Mouse (Mus musculus): ENCODE results near the gene Slc7a15. TPM values are rescaled to one million over a fixed set of nuclear protein-coding genes. Genes with fewer than 3 reads are reported as not detected.
"Not testable (repeated sequence)": the region's sequence is repeated elsewhere in the genome, so short reads cannot be mapped to it uniquely, and the experiment has no call there.

Slc7a15 gene
- polyA plus RNA-seq, 1 experiment, result not detected

- Histone ChIP-seq H3K4me3 (ENCODE audit: extremely low read depth, insufficient read depth, insufficient read length) (no peak overlapping the region), H3K27ac (ENCODE audit: insufficient read depth, low read length) (no peak overlapping the region), H3K27me3 (ENCODE audit: control insufficient read depth, insufficient read depth, low read length) (no peaks in the 10 kb centered on the region), H3K36me3 (ENCODE audit: control insufficient read depth, insufficient read depth, low read length) (no peaks in the 10 kb centered on the region), H3K4me1 (ENCODE audit: control insufficient read depth, insufficient read depth, insufficient read length) (no peaks in the 10 kb centered on the region)
- DNase-seq (ENCODE audit: low read depth in 1 of 2, low spot score in 2 of 2), result no peak
- WGBS, result 94% methylated on average over 3 of the region's 3 CpGs
- TF ChIP-seq POLR2A (IDR thresholded peaks at IDR 0.05; ENCODE audit: low read depth, low read length) (no peak), CTCF (IDR thresholded peaks at IDR 0.05; ENCODE audit: extremely low read depth, insufficient read depth, insufficient read length, insufficient replicate concordance) (no peak)
Measured at GRCm38 (mm10) chr12:8618271-8618670, 19.4 kb upstream of the Slc7a15 start.

DNA sequence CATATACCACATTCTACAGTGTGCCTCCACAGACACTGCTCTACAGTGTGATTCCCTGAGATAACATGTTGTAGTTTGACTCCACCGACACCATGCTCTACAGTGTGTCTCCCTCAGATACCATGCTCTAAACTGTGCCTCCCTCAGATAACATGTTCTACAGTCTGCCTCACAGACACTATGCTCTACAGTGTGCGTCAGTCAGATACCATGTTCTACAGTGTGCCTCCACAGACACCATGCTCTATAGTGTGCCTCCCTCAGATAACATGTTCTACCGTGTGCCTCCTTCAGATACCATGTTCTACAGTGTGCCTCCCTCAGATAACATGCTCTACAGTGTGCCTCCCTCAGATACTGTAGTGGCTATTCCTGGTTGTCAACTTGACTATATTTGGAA, 10.2 kb upstream of the Slc7a15 start:
- Histone ChIP-seq H3K27me3 (ENCODE audit: control insufficient read depth, insufficient read depth, low read length) (no peaks in the 10 kb centered on the region), H3K4me3 (ENCODE audit: extremely low read depth, insufficient read depth, insufficient read length) (no peak overlapping the region), H3K4me1 (ENCODE audit: control insufficient read depth, insufficient read depth, insufficient read length) (no peaks in the 10 kb centered on the region), H3K27ac (ENCODE audit: insufficient read depth, low read length) (no peak overlapping the region), H3K36me3 (ENCODE audit: control insufficient read depth, insufficient read depth, low read length) (no peaks in the 10 kb centered on the region)
- WGBS, result 91% methylated on average over 3 of the region's 3 CpGs
- DNase-seq (ENCODE audit: low read depth in 1 of 2, low spot score in 2 of 2), result no peak
- TF ChIP-seq POLR2A (IDR thresholded peaks at IDR 0.05; ENCODE audit: low read depth, low read length), result no peak
- TF ChIP-seq CTCF (IDR thresholded peaks at IDR 0.05; ENCODE audit: extremely low read depth, insufficient read depth, insufficient read length, insufficient replicate concordance), result no peak

- H3K4me1 ChIP-seq (ENCODE audit: control insufficient read depth, insufficient read depth, insufficient read length), result no peaks in the 10 kb centered on the region
- no peak overlapping the region for H3K27ac ChIP-seq (ENCODE audit: insufficient read depth, low read length)
- no peaks in the 10 kb centered on the region for H3K27me3 ChIP-seq (ENCODE audit: control insufficient read depth, insufficient read depth, low read length)
- no peak overlapping the region for H3K4me3 ChIP-seq (ENCODE audit: extremely low read depth, insufficient read depth, insufficient read length)
- no peaks in the 10 kb centered on the region for H3K36me3 ChIP-seq (ENCODE audit: control insufficient read depth, insufficient read depth, low read length)
- no peak for DNase-seq (ENCODE audit: low read depth in 1 of 2, low spot score in 2 of 2)
- TF ChIP-seq CTCF (IDR thresholded peaks at IDR 0.05; ENCODE audit: extremely low read depth, insufficient read depth, insufficient read length, insufficient replicate concordance) (no peak), POLR2A (IDR thresholded peaks at IDR 0.05; ENCODE audit: low read depth, low read length) (no peak)
- WGBS, result 99% methylated on average over 7 of the region's 7 CpGs
Measured at GRCm38 (mm10) chr12:8595611-8596010, 3.3 kb downstream of the Slc7a15 start.

GRCm38 (mm10) chr12:8591326-8591725, 7.5 kb downstream of the Slc7a15 start:
- not testable (repeated sequence) for H3K36me3 ChIP-seq (ENCODE audit: control insufficient read depth, insufficient read depth, low read length); H3K4me1 ChIP-seq (ENCODE audit: control insufficient read depth, insufficient read depth, insufficient read length); H3K4me3 ChIP-seq (ENCODE audit: extremely low read depth, insufficient read depth, insufficient read length); DNase-seq (ENCODE audit: low read depth in 1 of 2, low spot score in 2 of 2); H3K27me3 ChIP-seq (ENCODE audit: control insufficient read depth, insufficient read depth, low read length); H3K27ac ChIP-seq (ENCODE audit: insufficient read depth, low read length)
- 94% methylated on average over 2 of the region's 2 CpGs for WGBS

DNA sequence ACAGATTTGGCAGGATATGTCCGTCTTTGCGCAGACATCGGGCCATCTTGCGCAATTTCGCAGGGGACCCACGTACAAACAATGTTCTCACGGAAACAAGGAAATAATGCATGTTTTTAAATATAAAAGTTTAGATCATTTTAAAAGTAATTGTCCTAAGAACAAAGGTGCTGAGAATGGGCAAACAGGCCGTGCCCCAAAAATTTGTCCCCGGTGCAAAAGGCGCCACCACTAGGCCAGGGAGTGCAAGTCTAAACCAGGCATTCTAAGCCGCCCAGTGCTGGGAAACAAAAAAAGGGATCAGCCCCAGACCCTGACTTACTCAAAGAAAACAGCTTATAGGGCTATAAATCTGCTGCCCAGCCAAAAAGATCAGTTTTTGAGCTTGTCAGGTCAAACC, 25.5 kb downstream of the Slc7a15 start:
- no peak overlapping the region for H3K4me3 ChIP-seq (ENCODE audit: extremely low read depth, insufficient read depth, insufficient read length)
- no peak for DNase-seq (ENCODE audit: low read depth in 1 of 2, low spot score in 2 of 2)

GRCm38 (mm10) chr12:8571903-8572341, 26.9 kb downstream of the Slc7a15 start:
- WGBS, result 44% methylated on average over 12 of the region's 12 CpGs
- H3K36me3 ChIP-seq (ENCODE audit: control insufficient read depth, insufficient read depth, low read length); DNase-seq (ENCODE audit: low read depth in 1 of 2, low spot score in 2 of 2); H3K27me3 ChIP-seq (ENCODE audit: control insufficient read depth, insufficient read depth, low read length); H3K4me1 ChIP-seq (ENCODE audit: control insufficient read depth, insufficient read depth, insufficient read length); H3K27ac ChIP-seq (ENCODE audit: insufficient read depth, low read length); H3K4me3 ChIP-seq (ENCODE audit: extremely low read depth, insufficient read depth, insufficient read length): not testable (repeated sequence)

More for the DNA sequence above, 25.5 kb downstream of the Slc7a15 start:
- Histone ChIP-seq H3K27ac (ENCODE audit: insufficient read depth, low read length) (no peak overlapping the region), H3K27me3 (ENCODE audit: control insufficient read depth, insufficient read depth, low read length) (no peaks in the 10 kb centered on the region), H3K4me1 (ENCODE audit: control insufficient read depth, insufficient read depth, insufficient read length) (no peaks in the 10 kb centered on the region), H3K36me3 (ENCODE audit: control insufficient read depth, insufficient read depth, low read length) (no peaks in the 10 kb centered on the region)
- no peak for TF ChIP-seq POLR2A (IDR thresholded peaks at IDR 0.05; ENCODE audit: low read depth, low read length)
- TF ChIP-seq CTCF (IDR thresholded peaks at IDR 0.05; ENCODE audit: extremely low read depth, insufficient read depth, insufficient read length, insufficient replicate concordance), result no peak
- WGBS, result 81% methylated on average over 11 of the region's 11 CpGs

DNA sequence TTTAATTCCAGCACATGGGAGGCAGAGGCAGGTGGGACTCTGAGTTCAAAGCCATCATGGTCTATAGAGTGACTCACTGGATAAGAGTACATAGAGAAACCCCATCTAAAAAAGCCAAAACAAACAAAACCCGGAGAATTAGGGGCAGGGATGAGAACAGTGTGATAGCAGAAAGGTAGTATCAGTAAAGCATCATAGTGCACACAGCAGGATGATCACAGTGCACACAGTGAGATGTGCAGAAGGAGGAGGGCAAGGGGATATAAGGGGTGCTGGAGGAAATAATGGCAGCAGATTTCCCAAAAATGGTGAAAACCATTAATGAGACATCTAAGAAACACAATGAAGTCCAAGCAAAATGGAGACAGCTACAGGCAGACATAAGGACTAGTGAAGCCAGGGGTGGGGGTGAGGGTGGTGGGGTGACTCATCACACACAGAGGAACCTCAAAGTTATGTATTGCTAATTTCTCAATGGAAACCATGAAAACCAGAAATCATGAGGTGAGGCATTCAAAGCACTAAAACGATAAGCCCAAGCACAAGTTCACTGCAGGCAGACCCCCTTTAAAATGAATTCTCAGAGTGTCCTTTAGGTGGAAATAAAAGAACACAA, 27.5 kb downstream of the Slc7a15 start:
- H3K4me3 ChIP-seq (ENCODE audit: extremely low read depth, insufficient read depth, insufficient read length); H3K36me3 ChIP-seq (ENCODE audit: control insufficient read depth, insufficient read depth, low read length); H3K27me3 ChIP-seq (ENCODE audit: control insufficient read depth, insufficient read depth, low read length); H3K27ac ChIP-seq (ENCODE audit: insufficient read depth, low read length); DNase-seq (ENCODE audit: low read depth in 1 of 2, low spot score in 2 of 2); H3K4me1 ChIP-seq (ENCODE audit: control insufficient read depth, insufficient read depth, insufficient read length): not testable (repeated sequence)
- WGBS, result 73% methylated on average over 2 of the region's 2 CpGs

DNA sequence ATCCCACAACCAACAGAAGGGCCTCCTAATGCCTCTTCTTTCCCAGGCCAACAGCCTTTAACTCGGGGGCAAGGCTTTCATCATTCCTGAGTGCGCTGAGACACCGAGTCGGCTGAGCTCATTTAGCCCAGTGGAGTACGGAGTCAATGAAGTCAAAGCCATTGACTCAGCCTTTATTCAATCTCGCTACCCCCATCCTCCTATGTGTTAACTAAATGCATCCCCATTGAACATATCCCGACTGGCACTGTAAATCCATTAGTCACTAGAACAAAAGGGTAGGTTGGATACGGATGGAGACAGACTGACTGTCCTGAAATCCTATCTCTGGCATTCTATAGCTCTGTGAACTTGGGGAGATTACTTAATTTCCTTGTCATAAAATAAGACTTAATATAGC, 36.7 kb downstream of the Slc7a15 start:
- H3K4me1 ChIP-seq (ENCODE audit: control insufficient read depth, insufficient read depth, insufficient read length); H3K27ac ChIP-seq (ENCODE audit: insufficient read depth, low read length); H3K36me3 ChIP-seq (ENCODE audit: control insufficient read depth, insufficient read depth, low read length); H3K27me3 ChIP-seq (ENCODE audit: control insufficient read depth, insufficient read depth, low read length); DNase-seq (ENCODE audit: low read depth in 1 of 2, low spot score in 2 of 2); H3K4me3 ChIP-seq (ENCODE audit: extremely low read depth, insufficient read depth, insufficient read length): not testable (repeated sequence)
- 91% methylated on average over 8 of the region's 8 CpGs for WGBS

GRCm38 (mm10) chr12:8559876-8560275, 39.0 kb downstream of the Slc7a15 start:
- WGBS, result 42% methylated on average over 3 of the region's 3 CpGs
- H3K27me3 ChIP-seq (ENCODE audit: control insufficient read depth, insufficient read depth, low read length), result not testable (repeated sequence)

More at GRCm38 (mm10) chr12:8559876-8560275, 39.0 kb downstream of the Slc7a15 start:
- not testable (repeated sequence) for H3K27ac ChIP-seq (ENCODE audit: insufficient read depth, low read length); DNase-seq (ENCODE audit: low read depth in 1 of 2, low spot score in 2 of 2); H3K36me3 ChIP-seq (ENCODE audit: control insufficient read depth, insufficient read depth, low read length); H3K4me1 ChIP-seq (ENCODE audit: control insufficient read depth, insufficient read depth, insufficient read length); H3K4me3 ChIP-seq (ENCODE audit: extremely low read depth, insufficient read depth, insufficient read length)

All from spleen, adult 2 months (tissue).